Mouse (Mus musculus): Measurements from ENCODE around the gene Agfg2.

The Agfg2 gene

DNA sequence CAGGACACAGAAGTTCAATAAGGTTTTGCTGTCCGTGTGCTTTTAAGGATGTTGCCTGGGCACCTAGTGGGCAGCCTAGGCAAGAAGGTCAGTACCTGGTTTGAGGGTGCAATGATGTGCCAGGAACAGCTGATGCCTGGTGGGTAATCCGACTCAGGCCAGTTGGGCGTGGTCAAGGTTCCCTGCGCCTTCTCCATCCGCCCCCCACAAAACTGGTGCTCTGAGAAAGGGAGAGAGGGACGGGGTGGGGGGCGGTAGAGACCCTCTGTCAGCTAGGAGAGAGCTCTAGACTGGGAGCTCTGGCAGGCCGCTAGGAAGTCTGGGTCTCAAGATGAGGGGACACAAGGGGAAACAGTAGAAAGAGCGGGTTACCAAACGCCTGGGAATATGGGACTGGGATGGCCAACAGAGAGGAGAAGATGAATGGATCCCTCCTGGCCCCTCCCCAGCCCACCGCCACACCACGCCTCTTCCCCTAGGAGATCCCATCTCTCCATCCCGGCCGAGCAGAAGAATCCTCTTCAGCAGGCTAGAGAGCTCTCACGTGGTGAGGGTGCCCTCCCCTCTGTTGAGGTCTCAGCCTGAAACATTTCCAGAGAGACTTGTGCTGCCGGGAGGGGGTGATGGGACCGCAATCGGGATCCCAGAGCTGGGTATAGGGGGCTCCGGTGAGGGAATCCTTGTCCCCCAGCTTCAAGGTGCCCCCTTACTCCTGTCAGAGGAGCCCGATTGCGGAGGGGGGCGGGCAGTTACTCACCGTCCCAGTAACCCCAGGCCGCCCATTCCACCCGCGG is 76.5 kb downstream of the Agfg2 start:
- DNase-seq = no peak

DNA sequence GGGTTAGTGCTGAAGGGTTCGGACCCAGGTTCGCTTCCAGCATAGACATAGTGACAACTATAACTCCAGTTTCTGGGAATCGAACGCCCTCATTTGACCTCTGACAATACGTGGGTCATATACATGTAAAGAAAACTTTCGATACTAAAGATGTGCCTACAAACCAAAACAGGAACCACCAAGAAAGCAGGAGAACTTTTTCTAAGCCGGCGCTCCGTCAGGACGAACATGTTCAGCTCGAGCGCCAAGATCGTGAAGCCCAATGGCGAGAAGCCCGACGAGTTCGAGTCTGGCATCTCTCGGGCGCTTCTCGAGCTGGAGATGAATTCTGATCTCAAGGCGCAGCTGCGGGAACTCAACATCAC is 83.2 kb downstream of the Agfg2 start:
- peak in 1 of 2 experiments; percentile 28 for DNase-seq

DNA sequence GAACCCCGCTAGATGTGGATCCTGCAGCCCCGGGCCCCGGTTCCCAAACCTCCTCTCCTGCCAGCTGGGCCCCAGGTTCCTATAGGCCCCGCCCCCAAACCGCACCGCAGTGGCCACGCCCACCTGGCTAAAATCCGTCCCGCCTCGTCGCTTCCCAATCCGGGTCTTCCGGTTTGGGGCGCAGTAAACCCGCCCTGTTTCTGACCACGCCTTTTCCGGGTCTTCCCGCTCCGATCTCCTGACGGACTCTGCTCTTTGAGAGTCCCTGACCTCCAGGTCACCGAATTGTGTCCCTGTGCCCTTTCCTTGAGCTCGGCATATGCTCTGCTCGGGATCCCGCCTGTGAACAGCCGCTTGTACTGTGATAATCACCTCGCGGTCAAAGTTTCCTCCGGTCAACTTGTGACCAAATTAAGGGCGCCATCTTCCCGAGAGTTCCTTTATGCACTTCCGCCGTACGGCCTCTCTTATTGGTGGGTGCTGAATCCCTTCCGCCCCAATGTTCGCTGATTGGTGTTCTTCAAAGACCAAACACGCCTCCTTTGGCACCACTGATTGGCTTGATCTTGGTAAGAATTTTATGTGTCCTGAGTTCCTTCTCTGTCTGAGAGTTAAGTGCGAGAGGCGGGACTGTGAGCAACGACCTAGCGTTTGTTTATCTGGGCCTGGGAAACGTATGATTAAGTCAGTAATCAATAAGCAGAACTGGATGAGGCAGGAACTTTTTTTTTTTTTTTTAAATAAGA is 83.7 kb downstream of the Agfg2 start, which contains the start of gene Mospd3:
Gene Mospd3, minus strand, starts transcription at position 440 of the 746 bp plus-strand sequence.
- peak; percentile 96 to 98 for DNase-seq
